Mouse (Mus musculus): ENCODE measurements around the gene Pbld1.

- TF ChIP-seq EP300 (IDR thresholded peaks at IDR 0.05; ENCODE audit: low read depth) = no peak
- TF ChIP-seq CTCF (IDR thresholded peaks at IDR 0.05; ENCODE audit: low read depth) = no peak
Measured at GRCm38 (mm10) chr10:63021702-63022101, 38.3 kb upstream of the Pbld1 start.

Measured in heart, postnatal 0 days (tissue).